Mouse (Mus musculus): Measurements from ENCODE around the gene Gm3755.
"Not testable (repeated sequence)": the region's sequence is repeated elsewhere in the genome, so short reads cannot be mapped to it uniquely, and the experiment has no call there.

Gm3755 gene

GRCm38 (mm10) chr14:7450817-7451216 lies at the start of gene Gm3755:
TSS of gene Gm3755 (minus strand) at chr14:7450917.
- DNase-seq (ENCODE audit: low read depth), result not testable (repeated sequence)

- not testable (repeated sequence) for DNase-seq (ENCODE audit: low read depth)
These were observed 38.0 kb upstream of the Gm3755 start for GRCm38 (mm10) chr14:7488731-7489130.

- not testable (repeated sequence) for DNase-seq (ENCODE audit: low read depth)
These were observed 32.9 kb upstream of the Gm3755 start, which contains the start of gene Gm3752 for GRCm38 (mm10) chr14:7483662-7484061. TSS of gene Gm3752 (minus strand) at chr14:7483762.

GRCm38 (mm10) chr14:7422496-7422895 lies 28.2 kb downstream of the Gm3755 start:
- DNase-seq (ENCODE audit: low read depth), result not testable (repeated sequence)

Data from naive thymus-derived CD4-positive, alpha-beta T cell, adult 2 months (primary cell).